Mouse (Mus musculus): ENCODE data around the gene Stxbp6. TPM values are rescaled to one million over a fixed set of nuclear protein-coding genes. Genes with fewer than 3 reads are reported as not detected.

The Stxbp6 gene
- polyA plus RNA-seq, 1 experiment = not detected

- no peaks in the 10 kb centered on the region for H3K36me3 ChIP-seq (ENCODE audit: control insufficient read depth, insufficient read depth)
- H3K79me2 ChIP-seq (ENCODE audit: control insufficient read depth, insufficient read depth) = no peaks in the 10 kb centered on the region
- H3K4me2 ChIP-seq (ENCODE audit: low read depth) = peak overlapping the region; percentile 30
- H3K4me3 ChIP-seq = no peak overlapping the region
- no peaks in the 10 kb centered on the region for H3K27me3 ChIP-seq (ENCODE audit: control insufficient read depth, insufficient read depth, insufficient read length)
- no peak overlapping the region for H3ac ChIP-seq (ENCODE audit: control insufficient read depth, insufficient read length)
- no peak for TF ChIP-seq MYOG (IDR thresholded peaks at IDR 0.05; ENCODE audit: control insufficient read depth in 1 of 3, insufficient read depth in 1 of 3, insufficient read length in 2 of 3, low read depth in 2 of 3)
- TF ChIP-seq CEBPB (IDR thresholded peaks at IDR 0.05; ENCODE audit: insufficient read depth, poor library complexity, severe bottlenecking) = no peak
- no peak for TF ChIP-seq E2F4 (IDR thresholded peaks at IDR 0.05; ENCODE audit: insufficient read depth)
- TF ChIP-seq POLR2A (IDR thresholded peaks at IDR 0.05; ENCODE audit: insufficient read length, low read depth) = no peak
- TF ChIP-seq TCF12 (IDR thresholded peaks at IDR 0.05; ENCODE audit: insufficient read depth, poor library complexity, severe bottlenecking) = no peak
- TF ChIP-seq REST (IDR thresholded peaks at IDR 0.05; ENCODE audit: insufficient read depth, insufficient read length) = no peak
- no peak for TF ChIP-seq TCF3 (IDR thresholded peaks at IDR 0.05; ENCODE audit: insufficient read length, low read depth)
- no peak for TF ChIP-seq MYOD1 (IDR thresholded peaks at IDR 0.05; ENCODE audit: control insufficient read depth in 1 of 3, insufficient read length in 2 of 3, low read depth in 2 of 3)
- no peak for TF ChIP-seq USF1 (IDR thresholded peaks at IDR 0.05; ENCODE audit: low read depth)
- TF ChIP-seq SRF (IDR thresholded peaks at IDR 0.05; ENCODE audit: control insufficient read depth, insufficient read length, low read depth) = no peak
- TF ChIP-seq MAX (IDR thresholded peaks at IDR 0.05; ENCODE audit: low read depth) = no peak
- TF ChIP-seq POLR2AphosphoS2 (IDR thresholded peaks at IDR 0.05; ENCODE audit: insufficient read length, low read depth) = no peak
These were observed 4.3 kb downstream of the Stxbp6 start for GRCm38 (mm10) chr12:45070186-45070585.

DNA sequence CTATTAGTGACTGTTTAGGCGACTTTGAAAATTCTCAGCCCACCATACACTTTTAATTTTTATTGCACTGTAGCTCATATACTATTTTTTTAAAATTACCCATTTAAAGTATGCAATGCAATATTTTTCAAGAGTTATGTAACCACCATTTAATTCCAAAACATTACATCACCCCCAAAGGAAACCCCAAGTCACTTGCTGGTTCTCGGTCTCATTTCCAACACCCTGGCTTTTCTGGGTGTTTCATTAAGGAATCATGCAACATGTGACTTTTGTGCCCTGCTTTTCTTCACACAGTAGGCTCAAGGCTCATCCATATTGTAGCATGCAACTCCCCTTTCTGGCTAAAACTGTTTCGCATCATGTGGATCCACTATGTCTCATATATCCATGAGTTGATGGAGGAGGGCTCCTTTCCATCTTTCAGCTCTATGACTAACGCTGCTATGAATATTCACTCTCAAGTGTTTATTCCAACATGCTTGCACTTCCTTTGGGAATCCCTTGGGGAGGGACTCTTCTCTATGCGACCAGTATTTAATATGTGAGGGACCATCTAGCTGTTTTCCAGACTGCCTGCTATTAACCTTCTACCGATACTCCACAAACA, 6.3 kb downstream of the Stxbp6 start:
- no peak overlapping the region for H3K4me2 ChIP-seq (ENCODE audit: low read depth)

GRCm38 (mm10) chr12:45067686-45068085, 6.8 kb downstream of the Stxbp6 start:
- Histone ChIP-seq H3K79me2 (ENCODE audit: control insufficient read depth, insufficient read depth) (no peaks in the 10 kb centered on the region), H3K36me3 (ENCODE audit: control insufficient read depth, insufficient read depth) (no peaks in the 10 kb centered on the region), H3K4me2 (ENCODE audit: low read depth) (no peak overlapping the region), H3ac (ENCODE audit: control insufficient read depth, insufficient read length) (no peak overlapping the region), H3K27me3 (ENCODE audit: control insufficient read depth, insufficient read depth, insufficient read length) (no peaks in the 10 kb centered on the region), H3K4me3 (no peak overlapping the region)
- no peak for TF ChIP-seq MYOG (IDR thresholded peaks at IDR 0.05; ENCODE audit: control insufficient read depth in 1 of 3, insufficient read depth in 1 of 3, insufficient read length in 2 of 3, low read depth in 2 of 3)
- TF ChIP-seq E2F4 (IDR thresholded peaks at IDR 0.05; ENCODE audit: insufficient read depth) = no peak
- no peak for TF ChIP-seq MYOD1 (IDR thresholded peaks at IDR 0.05; ENCODE audit: control insufficient read depth in 1 of 3, insufficient read length in 2 of 3, low read depth in 2 of 3)
- no peak for TF ChIP-seq TCF12 (IDR thresholded peaks at IDR 0.05; ENCODE audit: insufficient read depth, poor library complexity, severe bottlenecking)
- no peak for TF ChIP-seq USF1 (IDR thresholded peaks at IDR 0.05; ENCODE audit: low read depth)
- no peak for TF ChIP-seq TCF3 (IDR thresholded peaks at IDR 0.05; ENCODE audit: insufficient read length, low read depth)
- TF ChIP-seq POLR2AphosphoS2 (IDR thresholded peaks at IDR 0.05; ENCODE audit: insufficient read length, low read depth) = no peak
- TF ChIP-seq CEBPB (IDR thresholded peaks at IDR 0.05; ENCODE audit: insufficient read depth, poor library complexity, severe bottlenecking) = no peak
- no peak for TF ChIP-seq MAX (IDR thresholded peaks at IDR 0.05; ENCODE audit: low read depth)
- TF ChIP-seq REST (IDR thresholded peaks at IDR 0.05; ENCODE audit: insufficient read depth, insufficient read length) = no peak
- no peak for TF ChIP-seq POLR2A (IDR thresholded peaks at IDR 0.05; ENCODE audit: insufficient read length, low read depth)
- TF ChIP-seq SRF (IDR thresholded peaks at IDR 0.05; ENCODE audit: control insufficient read depth, insufficient read length, low read depth) = no peak

More for the DNA sequence above, 6.3 kb downstream of the Stxbp6 start:
- H3K4me3 ChIP-seq = no peak overlapping the region
- no peak for TF ChIP-seq MYOG (IDR thresholded peaks at IDR 0.05; ENCODE audit: control insufficient read depth in 1 of 3, insufficient read depth in 1 of 3, insufficient read length in 2 of 3, low read depth in 2 of 3)
- TF ChIP-seq POLR2A (IDR thresholded peaks at IDR 0.05; ENCODE audit: insufficient read length, low read depth) = no peak
- no peak for TF ChIP-seq TCF12 (IDR thresholded peaks at IDR 0.05; ENCODE audit: insufficient read depth, poor library complexity, severe bottlenecking)
- TF ChIP-seq E2F4 (IDR thresholded peaks at IDR 0.05; ENCODE audit: insufficient read depth) = no peak
- no peak for TF ChIP-seq POLR2AphosphoS2 (IDR thresholded peaks at IDR 0.05; ENCODE audit: insufficient read length, low read depth)
- TF ChIP-seq TCF3 (IDR thresholded peaks at IDR 0.05; ENCODE audit: insufficient read length, low read depth) = no peak
- no peak for TF ChIP-seq SRF (IDR thresholded peaks at IDR 0.05; ENCODE audit: control insufficient read depth, insufficient read length, low read depth)
- TF ChIP-seq MAX (IDR thresholded peaks at IDR 0.05; ENCODE audit: low read depth) = no peak
- TF ChIP-seq CEBPB (IDR thresholded peaks at IDR 0.05; ENCODE audit: insufficient read depth, poor library complexity, severe bottlenecking) = no peak
- no peak for TF ChIP-seq USF1 (IDR thresholded peaks at IDR 0.05; ENCODE audit: low read depth)
- TF ChIP-seq MYOD1 (IDR thresholded peaks at IDR 0.05; ENCODE audit: control insufficient read depth in 1 of 3, insufficient read length in 2 of 3, low read depth in 2 of 3) = no peak
- H3K27me3 ChIP-seq (ENCODE audit: control insufficient read depth, insufficient read depth, insufficient read length) = no peaks in the 10 kb centered on the region
- no peaks in the 10 kb centered on the region for H3K36me3 ChIP-seq (ENCODE audit: control insufficient read depth, insufficient read depth)
- H3ac ChIP-seq (ENCODE audit: control insufficient read depth, insufficient read length) = no peak overlapping the region
- no peaks in the 10 kb centered on the region for H3K79me2 ChIP-seq (ENCODE audit: control insufficient read depth, insufficient read depth)

- TF ChIP-seq SRF (IDR thresholded peaks at IDR 0.05; ENCODE audit: control insufficient read depth, insufficient read length, low read depth) = no peak
- no peak for TF ChIP-seq TCF12 (IDR thresholded peaks at IDR 0.05; ENCODE audit: insufficient read depth, poor library complexity, severe bottlenecking)
- no peak for TF ChIP-seq TCF3 (IDR thresholded peaks at IDR 0.05; ENCODE audit: insufficient read length, low read depth)
- no peak for TF ChIP-seq USF1 (IDR thresholded peaks at IDR 0.05; ENCODE audit: low read depth)
- TF ChIP-seq POLR2A (IDR thresholded peaks at IDR 0.05; ENCODE audit: insufficient read length, low read depth) = no peak
- TF ChIP-seq MAX (IDR thresholded peaks at IDR 0.05; ENCODE audit: low read depth) = no peak
- TF ChIP-seq CEBPB (IDR thresholded peaks at IDR 0.05; ENCODE audit: insufficient read depth, poor library complexity, severe bottlenecking) = no peak
- no peak for TF ChIP-seq MYOD1 (IDR thresholded peaks at IDR 0.05; ENCODE audit: control insufficient read depth in 1 of 3, insufficient read length in 2 of 3, low read depth in 2 of 3)
- no peak for TF ChIP-seq REST (IDR thresholded peaks at IDR 0.05; ENCODE audit: insufficient read depth, insufficient read length)
- no peak for TF ChIP-seq MYOG (IDR thresholded peaks at IDR 0.05; ENCODE audit: control insufficient read depth in 1 of 3, insufficient read depth in 1 of 3, insufficient read length in 2 of 3, low read depth in 2 of 3)
- no peak for TF ChIP-seq POLR2AphosphoS2 (IDR thresholded peaks at IDR 0.05; ENCODE audit: insufficient read length, low read depth)
- no peak for TF ChIP-seq E2F4 (IDR thresholded peaks at IDR 0.05; ENCODE audit: insufficient read depth)
- Histone ChIP-seq H3K4me3 (no peak overlapping the region), H3K4me2 (ENCODE audit: low read depth) (no peak overlapping the region), H3K79me2 (ENCODE audit: control insufficient read depth, insufficient read depth) (no peaks in the 10 kb centered on the region), H3ac (ENCODE audit: control insufficient read depth, insufficient read length) (no peak overlapping the region), H3K27me3 (ENCODE audit: control insufficient read depth, insufficient read depth, insufficient read length) (no peaks in the 10 kb centered on the region), H3K36me3 (ENCODE audit: control insufficient read depth, insufficient read depth) (no peaks in the 10 kb centered on the region)
These were observed 7.3 kb downstream of the Stxbp6 start for GRCm38 (mm10) chr12:45067047-45067685.
